Mouse (Mus musculus): Measurements from ENCODE around the gene Chaf1a.
A peak's percentile ranks its signal among the peaks of the same experiment; 100 is the strongest.

The Chaf1a gene

DNA sequence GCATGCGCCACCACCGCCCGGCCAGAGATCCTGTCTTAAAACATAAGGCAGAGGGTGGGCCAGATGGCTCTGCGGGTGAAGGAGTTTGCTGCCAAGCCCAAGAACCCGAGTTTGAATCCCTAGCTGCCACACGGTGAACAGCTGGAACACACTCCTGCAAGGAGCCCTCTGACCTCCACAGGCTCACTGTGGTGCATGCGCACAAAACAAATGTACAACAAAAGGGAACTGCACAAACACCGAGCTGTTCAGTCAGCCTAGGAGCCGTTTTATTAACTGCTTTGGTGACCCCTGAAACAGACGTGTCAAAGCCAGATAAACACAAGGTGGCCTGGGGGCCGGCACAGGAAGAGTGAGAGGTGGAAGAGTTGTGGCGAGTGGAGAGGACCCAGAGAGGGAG lies 79.2 kb downstream of the Chaf1a start:
- no peak for DNase-seq (ENCODE audit: low read depth, low spot score)

GRCm38 (mm10) chr17:56119981-56120880 lies 80.0 kb downstream of the Chaf1a start:
- peak; percentile 54 for DNase-seq (ENCODE audit: low read depth, low spot score)

DNA sequence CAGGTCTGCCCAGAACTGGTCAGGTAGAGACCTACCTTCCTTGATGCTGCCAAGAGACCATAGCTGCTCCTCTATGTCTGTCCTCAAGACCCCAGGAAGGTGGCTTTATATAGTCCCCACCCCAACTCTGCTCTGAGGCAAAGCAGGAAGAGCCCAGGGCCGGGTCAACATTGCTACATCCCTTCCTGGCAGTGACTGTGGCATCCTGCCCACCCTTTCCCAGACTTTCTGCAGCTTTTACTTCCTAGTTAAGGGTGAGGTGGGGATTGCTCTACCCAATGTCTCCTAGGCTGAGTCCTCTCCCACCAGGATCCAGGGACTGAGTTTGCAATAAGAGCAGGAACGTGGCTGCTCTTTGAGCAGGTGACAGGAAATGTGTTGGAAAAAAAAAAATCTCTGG lies 81.6 kb downstream of the Chaf1a start, which contains the start of gene Lrg1:
Gene Lrg1 (minus strand): TSS at position 176 of the 400 bp plus-strand sequence.
- no peak for DNase-seq (ENCODE audit: low read depth, low spot score)

Measured in ZHBTc4 (cell line).